Mouse (Mus musculus) spleen, adult 2 months (tissue): ENCODE data around the gene Prune1. TPM values are rescaled to one million over a fixed set of nuclear protein-coding genes. Genes with fewer than 3 reads are reported as not detected.

Experiments used
- DNase-seq, 2 experiments: peaks; one replicate each; pipeline versions ENCODE4 v3.0.0 to v3.0.0-alpha.2; 2012 to 2021; ENCODE audit warnings: low spot score in 2 of 2, low read depth in 1 of 2
- H3K27ac ChIP-seq: fragments of 200-500 bp; 2 replicates; pipeline ENCODE4 v1.5.1; 2012; ENCODE audit warnings: low read length, inconsistent platforms; ENCODE audit not compliant: insufficient read depth
- H3K27me3 ChIP-seq: fragments of 200-500 bp; 2 replicates; pipeline ENCODE4 v1.6.1; 2012; ENCODE audit warnings: mild to moderate bottlenecking, moderate library complexity, low read length, inconsistent platforms; ENCODE audit not compliant: control insufficient read depth, insufficient read depth
- H3K36me3 ChIP-seq: fragments of 200-500 bp; 2 replicates; pipeline ENCODE4 v1.6.1; 2012; ENCODE audit warnings: mild to moderate bottlenecking, low read length, inconsistent platforms; ENCODE audit not compliant: control insufficient read depth, insufficient read depth
- H3K4me1 ChIP-seq: fragments of 200-500 bp; 2 replicates; pipeline ENCODE4 v1.6.1; 2011; ENCODE audit warnings: inconsistent platforms; ENCODE audit not compliant: control insufficient read depth, insufficient read depth, insufficient read length
- H3K4me3 ChIP-seq: fragments of 200-500 bp; 2 replicates; pipeline ENCODE4 v1.5.1; 2011; ENCODE audit warnings: mild to moderate bottlenecking, inconsistent platforms; ENCODE audit not compliant: insufficient read depth, insufficient read length; ENCODE audit errors: extremely low read depth
- CTCF ChIP-seq: fragments of 200-500 bp; IDR thresholded peaks from 2 replicates; pipeline ENCODE4 v1.5.1; 2011; ENCODE audit warnings: mild to moderate bottlenecking, inconsistent platforms; ENCODE audit not compliant: insufficient read depth, insufficient read length, insufficient replicate concordance; ENCODE audit errors: extremely low read depth
- POLR2A ChIP-seq: fragments of 200-500 bp; IDR thresholded peaks from 2 replicates; pipeline ENCODE4 v1.6.1; 2011; ENCODE audit warnings: low read depth, low read length, inconsistent platforms
- WGBS: fragments of 180-500 bp; shearing (Covaris S2); methylation state at CpG from one replicate; pipeline ENCODE4 v1.1.7; 2018; 5-methylcytosine and 5-hydroxymethylcytosine counted together
- polyA plus RNA-seq: library from polyadenylated mRNA; depleted of rRNA; stranded (reverse); fragments of >200 nt; gene quantifications from 2 replicates; pipeline ENCODE4 v1.2.3, GENCODE M21; 2012

Prune1 gene
- polyA plus RNA-seq, 1 experiment: 7.7 TPM

- Histone ChIP-seq H3K27me3 (no peaks in the 10 kb centered on the region), H3K36me3 (peaks cover 42% of the 10 kb centered on the region), H3K27ac (no peak overlapping the region), H3K4me3 (no peak overlapping the region), H3K4me1 (peaks cover 3% of the 10 kb centered on the region)
- WGBS: 86% methylated on average over 8 of the region's 8 CpGs
- TF ChIP-seq CTCF (no peak), POLR2A (no peak)
- DNase-seq: no peak
Observed at GRCm38 (mm10) chr3:95237541-95238099, 44.3 kb downstream of the Prune1 start.

- Histone ChIP-seq H3K36me3 (peaks cover 51% of the 10 kb centered on the region), H3K4me3 (no peak overlapping the region), H3K27me3 (no peaks in the 10 kb centered on the region), H3K4me1 (peaks cover 12% of the 10 kb centered on the region), H3K27ac (no peak overlapping the region)
- TF ChIP-seq CTCF (no peak), POLR2A (no peak)
- DNase-seq: no peak
- 93% methylated on average over 23 of the region's 23 CpGs for WGBS
Observed at GRCm38 (mm10) chr3:95235386-95236301, 46.2 kb downstream of the Prune1 start.

DNA sequence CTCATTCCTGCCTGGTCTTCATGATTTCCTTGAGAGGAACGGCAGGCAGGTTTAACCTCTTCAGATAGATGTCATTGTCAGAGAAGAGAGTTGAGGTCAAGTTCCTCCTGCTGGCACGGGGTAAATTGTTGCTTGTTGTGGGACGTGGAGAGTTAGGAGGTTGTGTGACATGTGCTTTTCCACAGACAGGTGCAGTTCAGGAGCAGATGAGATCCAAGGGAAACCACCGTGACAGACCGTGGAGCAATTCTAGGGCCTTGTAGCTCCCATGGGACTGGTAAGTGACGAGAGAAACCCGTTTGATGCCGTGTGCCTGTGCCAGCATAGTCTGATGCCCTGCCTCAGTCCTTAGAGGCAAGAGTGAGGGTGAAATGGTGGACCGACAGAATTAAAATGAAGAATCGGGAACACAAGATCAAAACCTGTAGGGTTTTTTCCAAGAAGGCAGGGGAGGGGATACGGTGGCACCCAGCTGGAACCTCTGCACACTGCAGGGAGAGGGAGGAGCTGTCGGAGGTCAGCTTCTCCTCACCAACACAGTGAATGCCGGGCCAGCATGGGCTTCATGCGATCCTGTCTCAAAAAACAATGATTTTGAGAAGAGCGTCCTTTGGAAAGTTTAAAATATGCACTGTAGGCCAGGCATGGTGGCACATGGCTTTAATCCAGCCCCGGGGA, 48.4 kb downstream of the Prune1 start:
- DNase-seq: no peak
- H3K27ac ChIP-seq: peak overlapping the region; percentile 7; the same call in 1 of the 2 replicates
- 69% methylated on average over 16 of the region's 16 CpGs for WGBS
- H3K27me3 ChIP-seq: no peaks in the 10 kb centered on the region
- H3K4me3 ChIP-seq: no peak overlapping the region
- peaks cover 51% of the 10 kb centered on the region for H3K36me3 ChIP-seq
- TF ChIP-seq POLR2A (no peak), CTCF (no peak)
- H3K4me1 ChIP-seq: peaks cover 15% of the 10 kb centered on the region

DNA sequence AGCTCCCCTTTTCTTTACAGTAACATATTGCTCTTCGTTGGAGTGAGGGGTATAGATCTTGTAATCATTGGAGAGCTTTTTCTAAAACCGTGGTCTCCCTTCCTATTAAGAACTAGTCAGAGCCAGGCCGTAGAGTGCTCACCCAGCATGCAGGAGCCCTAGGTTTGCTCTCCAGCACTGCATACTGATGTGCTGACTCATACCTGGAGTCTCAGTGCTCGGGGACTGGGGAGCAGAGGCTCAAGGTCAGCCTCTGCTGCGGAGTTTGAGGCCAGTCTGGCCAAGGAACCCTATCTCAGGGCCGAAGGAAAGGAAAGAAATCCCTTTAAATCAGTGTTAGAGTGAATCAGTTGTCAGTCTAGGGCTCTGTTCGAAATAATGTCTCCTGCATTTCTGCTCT, 49.1 kb downstream of the Prune1 start:
- no peak for TF ChIP-seq CTCF
- no peak for TF ChIP-seq POLR2A
- Histone ChIP-seq H3K27ac (no peak overlapping the region), H3K4me1 (peaks cover 15% of the 10 kb centered on the region), H3K27me3 (no peaks in the 10 kb centered on the region), H3K36me3 (peaks cover 48% of the 10 kb centered on the region), H3K4me3 (no peak overlapping the region)
- 77% methylated on average over 7 of the region's 7 CpGs for WGBS
- DNase-seq: no peak

DNA sequence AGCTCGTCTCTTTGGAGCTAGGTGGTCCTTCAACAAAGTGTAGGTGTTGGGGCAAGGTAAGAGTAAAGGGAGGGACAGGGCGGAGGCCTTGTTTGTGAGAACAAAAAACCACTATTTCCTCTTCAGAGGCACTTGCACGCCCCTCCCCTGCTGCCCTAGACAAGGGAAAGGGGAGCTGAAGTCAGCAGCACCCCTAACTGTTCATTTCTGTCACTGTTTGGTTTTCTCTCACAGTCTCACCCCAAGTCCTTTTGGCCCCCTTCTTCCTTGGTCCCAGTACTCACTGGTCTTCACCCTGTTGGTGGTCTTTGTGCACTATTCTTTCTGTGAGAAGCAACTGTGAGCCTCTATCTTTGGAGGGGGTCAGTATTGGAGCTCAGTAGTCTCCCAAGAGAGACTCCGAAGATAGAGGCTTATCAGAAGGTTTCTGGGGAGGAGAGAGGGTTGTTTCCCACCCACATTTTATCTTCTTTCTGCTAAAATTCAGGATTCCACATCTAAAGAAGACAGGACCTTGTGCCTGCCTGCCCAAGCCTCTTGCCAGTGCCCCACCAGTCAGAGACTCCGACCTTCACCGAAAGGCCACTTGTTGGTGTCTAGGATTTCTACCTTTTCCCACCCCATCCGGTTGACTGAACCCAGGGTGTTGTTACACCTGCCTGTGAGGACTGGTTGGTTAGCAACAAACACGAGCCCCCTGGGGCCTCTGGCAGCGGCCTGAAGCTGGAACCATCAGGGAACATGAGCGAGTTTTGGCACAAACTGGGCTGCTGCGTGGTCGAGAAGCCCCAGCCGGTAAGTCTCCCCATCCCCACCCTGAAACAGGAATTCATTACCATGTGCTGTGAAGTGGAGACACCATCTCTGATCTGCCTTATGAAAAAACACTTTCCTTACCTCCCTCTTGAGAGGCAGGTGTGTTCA, 50.3 kb downstream of the Prune1 start, which contains the start of gene Mllt11:
Gene Mllt11 (minus strand): TSS at position 874 of the 924 bp plus-strand sequence.
- peak within 1 kb of the TSS; percentile 49 for H3K4me3 ChIP-seq
- peaks cover 44% of the 10 kb centered on the region for H3K36me3 ChIP-seq
- peak; percentile 34 to 82 for DNase-seq
- 35% methylated on average over 13 of the region's 13 CpGs for WGBS
- H3K27ac ChIP-seq: peak within 1 kb of the TSS; percentile 97
- TF ChIP-seq POLR2A (peak; percentile 70), CTCF (no peak)
- H3K27me3 ChIP-seq: no peaks in the 10 kb centered on the region
- H3K4me1 ChIP-seq: peaks cover 15% of the 10 kb centered on the region

GRCm38 (mm10) chr3:95230495-95231297, 51.2 kb downstream of the Prune1 start:
- H3K4me3 ChIP-seq: peak overlapping the region; percentile 80
- H3K27me3 ChIP-seq: no peaks in the 10 kb centered on the region
- H3K27ac ChIP-seq: peak overlapping the region; percentile 97
- peaks cover 36% of the 10 kb centered on the region for H3K36me3 ChIP-seq
- DNase-seq: peak in 1 of 2 experiments; percentile 20
- TF ChIP-seq POLR2A (no peak; the same call in 1 of the 2 replicates), CTCF (no peak)
- peaks cover 15% of the 10 kb centered on the region for H3K4me1 ChIP-seq
- 7% methylated on average over 8 of the region's 8 CpGs for WGBS
